Mouse (Mus musculus) B cell, adult 2 months (primary cell): ENCODE results near the gene Atp2c2.

Experiments
- DNase-seq, 2 experiments: peaks; one replicate each; pipeline ENCODE4 v3.0.0; 2022

The Atp2c2 gene

GRCm38 (mm10) chr8:119707146-119707545 lies 7.3 kb downstream of the Atp2c2 start:
- DNase-seq = no peak

- no peak for DNase-seq
These were observed 8.7 kb downstream of the Atp2c2 start for GRCm38 (mm10) chr8:119708471-119708870.

GRCm38 (mm10) chr8:119708878-119709702 lies 9.3 kb downstream of the Atp2c2 start:
- DNase-seq = no peak

DNA sequence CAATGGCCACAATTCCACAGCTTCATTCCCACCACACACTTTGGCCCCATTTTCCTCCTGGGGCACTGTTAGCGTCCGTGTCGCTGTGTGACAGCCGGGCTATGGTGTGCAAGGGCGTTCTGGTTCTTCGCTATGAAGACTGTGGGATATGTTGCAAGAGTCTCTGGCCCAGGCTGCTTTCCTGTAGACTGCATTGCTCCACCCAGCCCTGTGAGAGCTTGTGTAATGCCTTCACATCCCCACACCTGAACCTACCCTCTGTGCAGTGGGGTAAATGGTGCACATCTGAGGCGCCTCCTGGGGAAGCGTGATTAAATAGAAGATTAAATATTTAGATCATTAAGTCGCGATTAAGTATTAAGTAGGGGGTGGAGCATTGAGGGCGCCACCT lies 9.9 kb downstream of the Atp2c2 start:
- DNase-seq = no peak

DNA sequence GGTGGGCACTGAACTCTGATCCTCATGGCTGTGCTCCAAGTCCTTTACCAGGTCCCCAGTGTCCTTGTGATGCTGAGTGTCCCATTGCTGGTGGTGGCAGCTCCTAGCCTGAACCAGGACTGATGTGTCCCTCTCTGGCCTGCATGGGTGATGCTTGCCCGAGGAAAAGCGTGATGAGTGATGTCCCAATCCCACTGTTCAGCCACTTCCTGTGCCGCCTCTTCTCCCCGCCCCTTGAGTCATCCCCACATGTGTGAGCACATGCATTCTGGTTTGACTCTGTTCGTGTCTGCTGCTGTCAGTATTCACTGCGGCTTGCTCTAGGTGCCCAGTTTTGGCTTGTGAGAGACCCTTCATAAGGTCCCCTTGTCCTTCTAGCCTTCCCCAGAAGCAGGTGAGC lies 12.4 kb downstream of the Atp2c2 start:
- no peak for DNase-seq

GRCm38 (mm10) chr8:119713421-119713820 lies 13.6 kb downstream of the Atp2c2 start:
- no peak for DNase-seq

GRCm38 (mm10) chr8:119715221-119715620 lies 15.4 kb downstream of the Atp2c2 start:
- DNase-seq = no peak

DNA sequence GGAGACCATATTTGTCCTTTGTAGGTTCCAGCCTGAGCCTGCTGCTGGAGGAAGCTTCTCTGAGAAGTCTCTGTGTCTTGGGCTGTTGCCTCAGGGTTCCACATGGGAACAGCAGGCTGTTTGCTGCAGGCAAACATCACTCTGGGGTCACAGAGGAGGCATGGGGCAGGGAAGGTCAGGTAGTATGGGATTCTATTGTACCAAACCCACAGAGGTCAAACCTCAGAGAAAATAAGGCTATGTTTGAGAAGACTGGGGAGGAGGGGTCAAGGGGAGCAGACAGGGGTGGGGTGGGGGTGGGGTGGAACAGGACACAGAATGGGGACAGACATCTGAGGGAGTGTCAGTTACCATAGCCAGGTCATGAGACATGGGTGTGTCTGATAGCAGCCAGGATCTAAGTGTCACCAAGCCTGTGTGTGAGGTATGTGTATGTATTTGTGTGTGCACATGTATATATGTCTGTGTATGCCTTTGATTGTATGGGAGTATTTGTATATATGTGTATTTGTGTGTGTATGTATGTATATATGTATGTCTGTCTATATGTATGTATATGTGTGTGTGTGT lies 17.0 kb downstream of the Atp2c2 start:
- no peak for DNase-seq

- DNase-seq = peak; percentile 60 to 71
These were observed 18.0 kb downstream of the Atp2c2 start for GRCm38 (mm10) chr8:119717765-119718164.

- DNase-seq = no peak
These were observed 19.2 kb downstream of the Atp2c2 start for GRCm38 (mm10) chr8:119719011-119719501.

GRCm38 (mm10) chr8:119722348-119722747 lies 22.5 kb downstream of the Atp2c2 start:
- DNase-seq = no peak

DNA sequence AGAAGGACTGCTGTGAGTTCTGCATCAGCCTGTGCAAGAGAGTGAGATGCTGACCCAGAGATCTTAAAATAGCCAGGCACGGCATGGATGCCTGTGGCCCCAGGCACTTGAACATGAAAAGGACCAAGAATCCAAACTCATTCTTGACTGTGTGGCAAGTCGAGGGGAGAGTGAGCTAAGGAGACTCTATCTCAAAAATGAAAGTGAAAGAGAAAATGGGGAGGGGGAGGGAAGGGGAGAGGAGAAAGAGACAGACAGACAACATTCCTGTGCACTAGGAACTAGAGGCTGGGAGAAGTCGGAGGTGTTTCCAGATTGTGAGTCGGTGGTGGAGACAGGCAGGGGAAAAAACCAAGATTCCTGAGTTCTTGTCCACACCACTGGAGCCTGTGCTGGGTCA lies 23.9 kb downstream of the Atp2c2 start:
- no peak for DNase-seq

- DNase-seq = no peak
These were observed 24.8 kb downstream of the Atp2c2 start for GRCm38 (mm10) chr8:119724596-119724995.

- DNase-seq = no peak
These were observed 27.3 kb downstream of the Atp2c2 start for GRCm38 (mm10) chr8:119727093-119727492.

GRCm38 (mm10) chr8:119728351-119728895 lies 28.6 kb downstream of the Atp2c2 start:
- DNase-seq = no peak

DNA sequence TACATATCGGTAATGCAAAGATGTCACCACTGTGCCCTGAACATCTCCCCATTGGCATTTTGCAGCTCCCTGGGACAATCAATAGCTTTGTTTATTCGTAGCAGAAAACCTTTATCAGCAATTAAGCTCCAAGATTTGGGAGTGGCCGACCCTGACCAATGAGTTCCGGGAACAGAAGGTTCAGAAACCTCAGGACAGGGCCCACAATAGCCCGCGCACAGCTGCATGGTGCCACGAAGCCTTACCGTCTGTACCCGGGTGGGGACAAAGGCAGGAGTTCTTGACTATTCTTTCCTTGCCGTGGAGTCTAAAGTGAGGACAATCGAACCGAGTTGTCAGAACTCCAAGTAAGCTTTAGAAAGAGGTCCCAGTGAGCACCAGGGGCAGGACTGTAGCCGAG lies 32.3 kb downstream of the Atp2c2 start:
- no peak for DNase-seq

- DNase-seq = no peak
These were observed 36.6 kb downstream of the Atp2c2 start for GRCm38 (mm10) chr8:119736348-119736917.

DNA sequence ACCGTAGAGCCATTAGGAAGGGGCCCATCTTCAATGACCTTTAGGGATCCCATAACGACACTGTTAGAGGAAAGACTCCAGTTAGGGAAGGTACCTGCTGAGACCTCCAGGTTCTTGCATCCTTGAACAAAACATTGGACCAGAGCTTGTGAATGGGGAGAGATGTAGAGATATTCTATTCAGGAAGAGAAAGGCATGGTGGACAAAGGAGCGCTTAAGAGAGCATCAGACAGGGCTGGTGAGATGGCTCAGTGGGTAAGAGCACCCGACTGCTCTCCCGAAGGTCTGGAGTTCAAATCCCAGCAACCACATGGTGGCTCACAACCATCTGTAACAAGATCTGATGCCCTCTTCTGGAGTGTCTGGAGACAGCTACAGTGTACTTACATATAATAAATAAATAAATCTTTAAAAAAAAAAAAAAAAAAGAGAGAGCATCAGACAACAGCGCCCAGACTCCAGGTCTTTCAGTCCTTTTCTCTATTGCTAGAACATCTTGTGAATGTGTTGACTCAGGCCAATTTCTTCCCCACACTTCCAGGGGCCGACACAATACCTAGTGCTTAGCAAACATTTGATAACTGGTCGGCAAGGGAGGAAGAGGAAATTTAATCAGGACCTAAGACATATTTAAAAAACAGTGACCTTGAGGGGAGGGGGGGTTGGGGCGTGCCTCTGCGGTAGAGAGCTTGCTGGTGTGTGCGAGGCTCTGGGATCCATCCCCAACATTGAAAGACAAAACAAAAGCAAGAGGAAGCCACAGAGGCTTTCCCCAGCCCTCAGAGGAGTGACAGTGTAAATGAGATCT lies 37.5 kb downstream of the Atp2c2 start:
- DNase-seq = no peak

DNA sequence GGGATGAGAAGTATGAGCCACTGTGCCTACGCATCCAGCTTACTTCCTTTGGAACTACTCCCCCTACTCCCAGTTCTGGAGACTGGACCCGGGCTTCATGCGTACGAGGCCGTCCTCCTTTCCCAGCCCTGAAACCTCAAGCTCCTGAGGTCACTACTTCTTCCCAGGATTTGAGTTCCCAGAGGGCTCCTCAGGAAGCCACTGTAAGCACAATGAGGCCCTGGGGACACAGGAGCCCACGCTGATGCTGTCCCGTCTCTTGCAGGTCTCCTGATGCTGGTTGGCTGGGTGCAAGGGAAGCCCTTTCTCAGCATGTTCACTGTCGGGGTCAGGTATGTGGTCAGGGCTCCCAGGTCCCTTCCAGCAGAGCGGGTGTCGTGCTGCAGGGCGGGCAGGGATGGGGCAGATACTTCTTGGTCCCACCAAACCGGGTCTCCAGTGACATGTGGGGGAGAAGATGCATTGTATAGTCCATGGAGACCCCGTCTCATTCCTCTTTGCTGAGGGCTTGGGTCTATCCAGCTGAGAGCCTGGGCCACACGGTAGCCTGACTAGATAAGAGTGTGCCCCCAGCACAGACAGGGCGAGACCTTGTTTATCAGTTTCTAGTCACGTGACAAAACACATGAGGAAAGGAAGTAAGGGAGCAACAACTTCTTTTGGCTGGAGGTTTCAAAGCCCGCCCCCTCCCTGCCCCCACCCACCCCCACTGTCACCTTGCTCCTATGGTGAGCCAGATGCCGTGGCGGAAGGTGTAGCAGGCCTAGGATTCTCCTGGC lies 38.5 kb downstream of the Atp2c2 start:
- no peak for DNase-seq

DNA sequence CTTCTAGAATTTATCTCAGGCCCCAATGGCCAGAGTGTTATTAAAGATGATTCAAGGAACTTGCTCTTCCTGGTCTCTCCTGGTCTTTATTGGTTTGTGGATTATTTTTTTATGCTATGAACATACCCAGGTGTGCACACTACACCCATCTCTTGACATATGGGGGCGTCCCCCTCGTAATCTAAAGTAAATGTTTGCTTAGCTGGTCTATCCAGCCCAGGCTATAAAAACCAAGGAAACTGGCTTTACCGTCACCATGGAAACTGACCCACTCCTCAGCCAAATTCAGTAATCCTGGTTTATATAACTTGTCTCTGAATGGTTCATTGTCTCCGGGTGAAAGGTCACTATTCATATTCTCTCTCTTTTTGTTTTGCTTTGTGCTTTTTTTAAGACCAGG lies 40.8 kb downstream of the Atp2c2 start:
- no peak for DNase-seq

GRCm38 (mm10) chr8:119742409-119742808 lies 42.6 kb downstream of the Atp2c2 start:
- no peak for DNase-seq
